Mouse (Mus musculus): Measurements from ENCODE around the gene Rhob.

DNA sequence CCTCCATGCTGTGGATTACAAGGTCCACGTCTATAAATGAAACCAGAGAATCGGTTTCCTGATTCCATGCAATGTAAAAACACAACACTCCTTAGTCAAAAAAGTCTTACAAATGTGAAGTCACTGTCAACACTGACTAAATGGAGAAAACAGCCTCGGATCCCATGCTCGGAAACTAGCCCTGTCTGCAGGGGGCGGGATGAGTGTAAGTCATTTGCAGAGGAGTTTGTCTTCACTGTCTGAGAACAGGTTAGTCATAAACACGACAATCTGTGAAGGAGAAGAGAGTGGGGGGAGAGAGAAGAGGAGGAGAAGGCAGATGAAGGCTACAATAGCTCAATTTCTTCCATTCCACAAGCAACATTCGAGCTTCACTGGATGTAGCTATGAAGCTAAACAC, 14.6 kb downstream of the Rhob start:
- TF ChIP-seq POLR2AphosphoS2 (IDR thresholded peaks at IDR 0.05; ENCODE audit: insufficient read length, low read depth) (no peak), CEBPB (IDR thresholded peaks at IDR 0.05; ENCODE audit: insufficient read depth, poor library complexity, severe bottlenecking) (no peak), MAX (IDR thresholded peaks at IDR 0.05; ENCODE audit: low read depth) (no peak), E2F4 (IDR thresholded peaks at IDR 0.05; ENCODE audit: insufficient read depth) (no peak), SRF (IDR thresholded peaks at IDR 0.05; ENCODE audit: control insufficient read depth, insufficient read length, low read depth) (no peak), USF1 (IDR thresholded peaks at IDR 0.05; ENCODE audit: low read depth) (no peak), POLR2A (IDR thresholded peaks at IDR 0.05; ENCODE audit: insufficient read length, low read depth) (no peak), MYOG (IDR thresholded peaks at IDR 0.05; ENCODE audit: control insufficient read depth in 1 of 3, insufficient read depth in 1 of 3, insufficient read length in 2 of 3, low read depth in 2 of 3) (no peak)
